Mouse (Mus musculus) left cerebral cortex, adult 11 months (tissue): ENCODE measurements around the gene Vmn1r203.
"Not testable (repeated sequence)": the region's sequence is repeated elsewhere in the genome, so short reads cannot be mapped to it uniquely, and the experiment has no call there.

Experiments used
- DNase-seq: peaks from one replicate; pipeline ENCODE4 v3.0.0; 2022; ENCODE audit warnings: low spot score

Gene Vmn1r203

DNA sequence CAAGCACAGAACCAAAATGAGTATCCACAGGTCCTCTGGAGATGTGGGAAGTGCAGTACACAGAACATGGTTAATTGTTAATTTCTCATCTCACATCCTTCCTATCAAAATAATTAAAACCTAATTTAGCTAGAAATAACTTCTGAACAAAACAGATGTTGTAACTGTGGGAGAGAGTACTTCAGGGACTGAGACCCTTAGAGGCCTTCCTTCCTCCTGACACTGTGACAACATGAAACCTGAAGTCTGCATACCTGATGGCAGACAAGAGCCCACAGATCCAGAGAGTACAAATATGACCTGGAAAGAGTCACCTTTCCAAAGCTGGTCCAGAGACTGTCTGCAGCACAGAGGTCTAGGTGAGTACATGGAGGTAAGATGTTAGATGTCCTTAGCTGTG is at the start of gene Vmn1r203:
TSS of gene Vmn1r203 (plus strand) at position 301 of the 400 bp plus-strand sequence.
- no peak for DNase-seq

DNA sequence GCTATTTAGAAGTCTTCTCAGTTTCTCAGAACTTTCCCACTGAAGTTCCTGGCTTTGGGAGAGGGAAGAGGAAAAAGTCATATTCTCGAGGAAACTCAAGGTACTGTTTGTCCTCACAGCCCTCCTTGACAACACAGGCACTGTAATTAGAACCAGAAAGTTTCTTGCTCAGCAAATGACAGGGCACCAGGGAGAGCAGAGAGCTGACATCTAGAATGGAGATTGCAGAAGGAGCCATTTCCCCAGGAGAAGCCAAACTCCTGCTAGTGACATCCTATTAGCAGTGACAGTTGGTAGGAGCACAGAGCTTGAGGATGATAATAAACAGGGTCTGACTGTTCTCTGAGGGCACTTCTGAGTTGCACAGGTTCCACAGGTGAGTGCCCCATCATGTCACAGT is 46.3 kb upstream of the Vmn1r203 start, which contains the start of gene Vmn1r201:
TSS of gene Vmn1r201 (plus strand) at position 301 of the 400 bp plus-strand sequence.
- no peak for DNase-seq

DNA sequence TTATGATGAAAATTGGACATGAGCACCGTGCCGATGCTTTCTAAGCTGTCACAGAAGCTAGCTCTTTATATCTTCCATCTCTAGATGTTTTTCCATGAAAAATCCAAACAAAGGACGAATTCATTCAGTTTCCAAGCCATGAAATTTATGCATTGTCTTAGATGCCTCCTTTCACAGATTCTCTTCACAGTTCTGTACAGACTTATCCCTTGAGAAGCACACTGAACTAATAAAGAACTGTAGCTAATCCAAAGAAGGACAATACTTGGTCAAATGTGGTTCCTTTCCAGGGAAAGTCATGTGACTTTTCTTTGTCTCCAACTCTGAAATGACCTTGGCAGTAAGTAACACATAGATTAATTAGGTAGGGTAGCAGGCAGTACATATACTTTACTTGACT is 15.5 kb upstream of the Vmn1r203 start:
- DNase-seq: no peak

DNA sequence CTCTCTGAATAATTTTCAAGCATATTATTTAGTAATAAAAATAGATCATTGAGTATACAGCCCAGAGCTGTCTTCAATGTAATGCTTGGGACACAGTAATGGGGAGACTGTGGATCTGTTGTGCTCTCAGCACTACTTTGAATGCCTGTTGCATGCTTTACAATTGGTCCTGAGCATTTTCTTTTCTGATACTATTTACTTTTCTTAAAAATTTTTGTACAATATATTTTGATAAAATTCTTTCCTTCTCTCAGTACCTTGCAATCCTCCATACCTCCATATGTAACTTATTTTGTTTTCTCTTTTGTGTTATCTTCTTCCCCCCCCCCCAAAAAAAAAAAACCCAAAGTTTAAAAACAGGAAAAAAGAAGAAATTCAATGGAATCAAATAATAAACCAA is 12.6 kb upstream of the Vmn1r203 start, which contains the start of gene Vmn1r202:
TSS of gene Vmn1r202 (minus strand) at position 101 of the 400 bp plus-strand sequence.
- DNase-seq: no peak

DNA sequence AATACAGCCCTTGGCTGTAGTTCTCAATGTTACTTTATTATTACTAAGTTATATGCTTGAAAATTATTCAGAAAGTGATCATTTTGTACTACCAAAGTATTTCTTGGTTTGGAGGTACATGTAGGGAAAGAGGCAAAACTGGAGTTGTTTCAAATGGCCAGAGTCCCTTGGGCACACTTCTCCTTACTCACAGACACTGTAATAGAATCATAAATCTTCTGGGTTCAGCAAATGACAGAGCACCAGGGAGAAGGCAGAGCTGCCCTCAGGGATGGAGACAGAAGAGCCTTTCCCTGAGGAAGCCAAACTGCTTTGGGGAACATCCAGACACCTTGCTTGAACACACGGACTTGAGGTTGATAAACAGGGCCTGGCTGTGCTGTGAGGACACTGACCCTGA is 35.0 kb downstream of the Vmn1r203 start, which contains the start of gene Vmn1r204:
TSS of gene Vmn1r204 (plus strand) at position 301 of the 400 bp plus-strand sequence.
- DNase-seq: not testable (repeated sequence)

DNA sequence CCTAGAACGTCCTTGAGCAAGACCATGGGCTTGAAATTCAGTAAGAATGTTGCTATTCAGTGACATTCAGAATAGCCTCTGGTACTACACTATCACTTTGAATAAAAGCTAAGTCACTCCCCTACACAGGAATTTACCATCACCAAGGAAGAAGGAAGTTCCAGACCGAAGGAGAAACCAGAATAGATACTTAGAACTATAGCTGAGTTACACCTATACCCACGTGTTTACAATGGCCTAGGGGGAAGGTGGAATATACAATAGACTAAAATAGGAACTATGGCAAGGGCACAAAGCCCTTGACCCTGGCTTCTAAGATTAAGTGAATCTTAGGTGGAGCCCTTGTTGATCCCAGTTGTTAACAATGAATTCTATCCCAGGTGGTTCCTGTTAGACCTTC is 57.0 kb downstream of the Vmn1r203 start:
- not testable (repeated sequence) for DNase-seq
